Mouse (Mus musculus): ENCODE data around the gene Arsb.

Arsb gene

GRCm38 (mm10) chr13:93889991-93890390 lies 118.6 kb downstream of the Arsb start:
- CTCF ChIA-PET = no interaction called here

GRCm38 (mm10) chr13:93891276-93891675 lies 119.8 kb downstream of the Arsb start:
- CTCF ChIA-PET = no interaction called here

GRCm38 (mm10) chr13:93892101-93892500 lies 120.7 kb downstream of the Arsb start:
- CTCF ChIA-PET = no interaction called here

GRCm38 (mm10) chr13:93894105-93894504 lies 122.7 kb downstream of the Arsb start:
- CTCF ChIA-PET = no interaction called here

GRCm38 (mm10) chr13:93895430-93895829 lies 124.0 kb downstream of the Arsb start:
- CTCF ChIA-PET = no interaction called here

GRCm38 (mm10) chr13:93897943-93898826 lies 126.8 kb downstream of the Arsb start:
- CTCF ChIA-PET = no interaction called here

GRCm38 (mm10) chr13:93899378-93900256 lies 128.2 kb downstream of the Arsb start:
- CTCF ChIA-PET = no interaction called here

- CTCF ChIA-PET = no interaction called here
Measured at GRCm38 (mm10) chr13:93900934-93901626, 129.7 kb downstream of the Arsb start.

- CTCF ChIA-PET = no interaction called here
Measured at GRCm38 (mm10) chr13:93902126-93902525, 130.7 kb downstream of the Arsb start.

- CTCF ChIA-PET = no interaction called here
Measured at GRCm38 (mm10) chr13:93906552-93907245, 135.3 kb downstream of the Arsb start.

- CTCF ChIA-PET = no interaction called here
Measured at GRCm38 (mm10) chr13:93907971-93908370, 136.5 kb downstream of the Arsb start.

- CTCF ChIA-PET = no interaction called here
Measured at GRCm38 (mm10) chr13:93909847-93910246, 138.4 kb downstream of the Arsb start.

GRCm38 (mm10) chr13:93911037-93911436 lies 139.6 kb downstream of the Arsb start:
- CTCF ChIA-PET = no interaction called here

- CTCF ChIA-PET = no interaction called here
Measured at GRCm38 (mm10) chr13:93912326-93912915, 141.0 kb downstream of the Arsb start.

- CTCF ChIA-PET = no interaction called here
Measured at GRCm38 (mm10) chr13:93914206-93914605, 142.8 kb downstream of the Arsb start.

GRCm38 (mm10) chr13:93915641-93916570 lies 144.5 kb downstream of the Arsb start:
- CTCF ChIA-PET = no interaction called here

- CTCF ChIA-PET = interaction anchor here (0.6 kb wide), 1 partner anchor 22 kb away, joined by 4 read pairs; no protein-coding TSS in a partner anchor
Measured at GRCm38 (mm10) chr13:93919536-93919935, 148.1 kb downstream of the Arsb start.

- CTCF ChIA-PET = no interaction called here
Measured at GRCm38 (mm10) chr13:93920080-93920785, 148.8 kb downstream of the Arsb start.

- CTCF ChIA-PET = no interaction called here
Measured at GRCm38 (mm10) chr13:93920786-93921300, 149.4 kb downstream of the Arsb start.
